Mouse (Mus musculus) small intestine, adult 10 weeks (tissue): ENCODE results near the gene Gm9. TPM values are rescaled to one million over a fixed set of nuclear protein-coding genes. Genes with fewer than 3 reads are reported as not detected.

Source experiments
- polyA plus RNA-seq: library from polyadenylated mRNA; stranded (reverse); fragments of 350-450 nt; fragmentation: Illumina TruSeq; extraction: RNeasy Lipid Tissue Mini Kit (QIAGEN cat#74804); gene quantifications from one replicate; pipeline ENCODE4 v1.2.3, GENCODE M21; 2014; ENCODE audit warnings: low replicate concordance

The Gm9 gene
- polyA plus RNA-seq: not detected

DNA sequence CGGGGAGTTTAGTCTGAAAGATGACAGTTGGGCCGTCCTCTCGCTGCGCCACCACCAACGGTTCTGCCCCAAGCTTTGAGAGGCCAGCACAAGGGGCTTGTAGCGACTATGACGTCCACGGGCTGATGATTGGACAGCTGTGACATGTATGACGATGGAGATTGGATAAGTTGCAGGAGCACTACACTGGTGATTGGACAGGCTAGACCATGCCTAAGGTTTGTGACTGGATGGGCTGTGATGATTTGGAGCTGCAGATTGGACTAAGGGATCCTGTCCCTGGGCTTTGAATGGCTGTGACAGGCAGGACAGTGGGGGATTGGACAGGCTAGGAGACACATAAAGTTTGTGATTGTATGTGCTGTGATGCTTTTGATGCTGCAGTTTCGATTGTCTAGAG lies at the start of gene Gm9:
Gm9 (minus strand) TSS at position 101 of the 400 bp plus-strand sequence.

DNA sequence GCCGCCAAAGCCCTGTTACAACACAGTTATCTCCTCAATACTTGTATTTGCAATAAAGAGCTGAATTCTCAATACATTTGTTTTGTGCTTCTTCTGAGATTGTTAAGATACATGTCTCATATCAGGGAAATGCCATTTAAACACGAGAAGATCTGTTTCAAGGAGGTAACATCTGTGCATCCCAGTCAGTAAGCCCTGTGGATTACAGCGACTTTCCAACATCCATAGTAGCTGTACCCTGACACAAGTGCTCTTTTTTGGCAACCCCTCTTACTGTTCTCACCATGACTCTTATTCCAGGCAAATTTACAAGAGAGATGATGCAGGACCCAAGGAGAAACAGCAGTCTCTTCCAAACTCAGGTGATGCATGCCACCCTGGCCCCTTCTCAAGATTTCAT lies 38.8 kb upstream of the Gm9 start, which contains the start of gene Rhox3a:
Rhox3a (plus strand) TSS at position 301 of the 400 bp plus-strand sequence.

GRCm38 (mm10) chrX:37244676-37245075 lies 33.8 kb upstream of the Gm9 start, which contains the start of gene Rhox2a:
Gene Rhox2a (plus strand): TSS chrX:37244976.

GRCm38 (mm10) chrX:37222158-37222557 lies 11.3 kb upstream of the Gm9 start, which contains the start of gene Rhox1:
Gene Rhox1 (minus strand): TSS chrX:37222258.

DNA sequence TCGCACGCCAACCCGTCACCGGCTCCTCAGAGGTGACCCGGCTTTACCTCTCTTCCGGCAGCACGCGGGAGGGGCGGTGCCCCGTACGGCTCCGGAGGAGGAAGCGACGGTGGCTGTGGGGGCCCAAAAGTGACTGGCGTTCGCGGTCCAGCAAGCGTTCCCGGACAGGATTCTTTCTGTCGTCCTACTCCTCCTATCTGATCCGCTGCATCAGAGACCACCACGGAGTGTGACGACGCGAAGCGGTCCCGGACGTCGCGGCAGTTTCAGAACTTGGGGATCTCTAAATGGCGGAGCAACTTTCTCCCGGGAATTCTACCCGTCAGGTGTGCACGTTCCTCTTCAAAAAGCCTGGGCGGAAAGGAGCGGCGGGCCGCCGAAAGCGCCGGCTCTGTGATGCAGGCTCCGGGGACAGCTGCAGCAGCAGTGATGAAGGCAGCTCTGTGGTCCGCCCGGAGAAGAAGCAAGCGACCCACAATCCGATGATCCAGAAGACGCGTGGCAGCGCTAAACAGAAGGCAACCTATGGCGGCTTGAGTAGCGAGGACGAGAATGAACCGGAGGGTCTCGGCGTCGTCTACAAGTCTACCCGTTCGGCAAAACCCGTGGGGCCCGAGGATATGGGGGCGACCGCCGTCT lies 19.6 kb downstream of the Gm9 start, which contains the start of the genes Ndufa1 and Rnf113a1:
Ndufa1 (minus strand) TSS at position 59 of the 639 bp plus-strand sequence.
Rnf113a1 (plus strand) TSS at position 141 of the 639 bp plus-strand sequence.

GRCm38 (mm10) chrX:37168742-37169141 lies 42.1 kb downstream of the Gm9 start, which contains the start of gene Akap14:
Gene Akap14 (minus strand): TSS chrX:37168842.

Other genes with a start within 250 kb of the Gm9 start
- 11.0 TPM for gene Sept6, start 219.2 kb downstream of the Gm9 start, polyA plus RNA-seq
- not detected for gene Sowahd, start 162.2 kb downstream of the Gm9 start, polyA plus RNA-seq
- gene Rpl39, start 125.6 kb downstream of the Gm9 start, polyA plus RNA-seq: 805 TPM
- gene Upf3b, start 100.7 kb downstream of the Gm9 start, polyA plus RNA-seq: 94.7 TPM
- gene Nkap, start 84.2 kb downstream of the Gm9 start, polyA plus RNA-seq: 50.7 TPM
- 0.56 TPM for gene Akap14, start 42.2 kb downstream of the Gm9 start, polyA plus RNA-seq
- gene Ndufa1, start 19.9 kb downstream of the Gm9 start, polyA plus RNA-seq: 344 TPM
- gene Rnf113a1, start 19.8 kb downstream of the Gm9 start, polyA plus RNA-seq: 0.37 TPM
- not detected for gene Rhox1, start 11.2 kb upstream of the Gm9 start, polyA plus RNA-seq
- gene Rhox2a, start 33.9 kb upstream of the Gm9 start, polyA plus RNA-seq: not detected
- gene Rhox3a, start 38.9 kb upstream of the Gm9 start, polyA plus RNA-seq: not detected
- gene Rhox4a, start 54.3 kb upstream of the Gm9 start, polyA plus RNA-seq: not detected
- not detected for gene Rhox3a2, start 169.0 kb upstream of the Gm9 start, polyA plus RNA-seq
- gene Rhox4a2, start 179.8 kb upstream of the Gm9 start, polyA plus RNA-seq: not detected
- not detected for gene Rhox2b, start 201.0 kb upstream of the Gm9 start, polyA plus RNA-seq
- gene Rhox4b, start 221.5 kb upstream of the Gm9 start, polyA plus RNA-seq: not detected
- gene Rhox2c, start 242.6 kb upstream of the Gm9 start, polyA plus RNA-seq: not detected
- gene Rhox3c, start 247.5 kb upstream of the Gm9 start, polyA plus RNA-seq: not detected